Mouse (Mus musculus) gastrocnemius, adult 2 months (tissue): ENCODE measurements around the gene A730009L09Rik. TPM values are rescaled to one million over a fixed set of nuclear protein-coding genes. Genes with fewer than 3 reads are reported as not detected.
A peak's percentile ranks its signal among the peaks of the same experiment; 100 is the strongest.

ENCODE experiments used
- DNase-seq: peaks from one replicate; pipeline ENCODE4 v3.0.0; 2022
- H3K27ac ChIP-seq: fragments of 200-600 bp; 2 replicates; pipeline ENCODE4 v1.8.1; 2022; ENCODE audit warnings: mild to moderate bottlenecking
- H3K4me3 ChIP-seq: fragments of 200-600 bp; 2 replicates; pipeline ENCODE4 v1.8.1; 2022; ENCODE audit warnings: mild to moderate bottlenecking, moderate library complexity
- CTCF ChIP-seq: fragments of 200-600 bp; IDR thresholded peaks from 2 replicates; pipeline ENCODE4 v1.8.1; 2022; ENCODE audit warnings: antibody characterized with exemption, mild to moderate bottlenecking, moderate library complexity
- intact Hi-C: fragments of 180-260 bp; cut with DNase I; formaldehyde crosslinking; loops from one replicate; pipeline ENCODE4 v1.15.1; 2025
- long read RNA-seq, 2 experiments: library from polyadenylated mRNA; stranded (forward); transcript quantifications; one replicate each; pipeline ENCODE4 v2.0.0; 2021
- total RNA-seq, 2 experiments: library from RNA; stranded (reverse); gene quantifications; 2 replicates each; pipeline ENCODE4 v1.2.3; 2021

The A730009L09Rik gene
- total RNA-seq: not detected
- long read RNA-seq, experiment 1: 0 reads
- long read RNA-seq, experiment 2: 0 reads

DNA sequence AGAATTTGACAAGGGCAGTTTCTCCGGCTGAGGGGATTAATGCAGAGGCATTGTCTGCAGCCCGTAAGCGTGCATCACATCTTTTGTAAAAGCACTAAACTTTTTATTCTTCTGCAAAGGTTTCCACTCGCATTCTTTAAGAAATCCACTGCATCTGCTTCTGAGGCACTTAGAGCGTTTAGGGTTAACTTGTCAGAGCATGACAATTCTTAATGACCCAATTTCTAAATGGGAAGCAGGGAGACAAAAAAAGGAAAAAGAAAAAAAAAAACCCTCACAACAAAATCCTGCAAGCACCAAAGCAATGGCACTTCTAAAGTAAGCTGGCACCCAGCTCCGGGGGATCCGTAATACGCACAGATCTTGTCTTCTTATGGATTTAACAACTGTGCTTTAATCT lies at the start of gene A730009L09Rik:
Gene A730009L09Rik, plus strand, starts transcription at position 301 of the 400 bp plus-strand sequence.
- TF ChIP-seq CTCF: no peak
- no peak for DNase-seq
- Histone ChIP-seq H3K27ac (no peak within 1 kb of the TSS), H3K4me3 (no peak within 1 kb of the TSS)
- intact Hi-C loops: no loop called here

GRCm38 (mm10) chr16:84465581-84466165 lies 49.2 kb upstream of the A730009L09Rik start:
- intact Hi-C loops: no loop called here
- H3K4me3 ChIP-seq: no peak overlapping the region
- no peak overlapping the region for H3K27ac ChIP-seq
- no peak for DNase-seq
- no peak for TF ChIP-seq CTCF

GRCm38 (mm10) chr16:84468898-84469297 lies 46.0 kb upstream of the A730009L09Rik start:
- Histone ChIP-seq H3K4me3 (no peak overlapping the region), H3K27ac (no peak overlapping the region)
- peak; percentile 44 for TF ChIP-seq CTCF
- intact Hi-C loops: no loop called here
- DNase-seq: no peak

GRCm38 (mm10) chr16:84469994-84470393 lies 44.9 kb upstream of the A730009L09Rik start:
- DNase-seq: no peak
- no peak overlapping the region for H3K4me3 ChIP-seq
- intact Hi-C loops: no loop called here
- no peak overlapping the region for H3K27ac ChIP-seq
- no peak for TF ChIP-seq CTCF

DNA sequence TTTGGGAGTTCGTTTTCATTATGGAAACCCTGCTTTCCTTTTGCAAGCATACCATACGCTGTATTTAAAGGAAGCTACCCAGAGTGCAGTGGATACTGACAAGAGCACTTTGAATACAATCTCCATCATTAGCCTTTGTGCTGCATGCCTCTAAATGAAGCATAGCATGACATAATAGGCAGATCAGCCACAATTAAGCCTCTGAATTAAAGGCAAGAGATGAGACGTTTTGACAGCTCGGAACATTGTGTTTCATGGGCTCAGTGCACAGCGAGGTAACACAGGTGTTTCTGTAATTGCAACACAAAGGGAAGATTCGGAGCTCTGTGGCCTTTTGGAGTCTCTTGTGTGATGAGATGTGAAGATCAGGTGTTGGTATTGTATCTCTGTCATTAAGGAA lies 41.5 kb upstream of the A730009L09Rik start:
- no peak for DNase-seq
- no peak overlapping the region for H3K4me3 ChIP-seq
- intact Hi-C loops: no loop called here
- no peak for TF ChIP-seq CTCF
- no peak overlapping the region for H3K27ac ChIP-seq

DNA sequence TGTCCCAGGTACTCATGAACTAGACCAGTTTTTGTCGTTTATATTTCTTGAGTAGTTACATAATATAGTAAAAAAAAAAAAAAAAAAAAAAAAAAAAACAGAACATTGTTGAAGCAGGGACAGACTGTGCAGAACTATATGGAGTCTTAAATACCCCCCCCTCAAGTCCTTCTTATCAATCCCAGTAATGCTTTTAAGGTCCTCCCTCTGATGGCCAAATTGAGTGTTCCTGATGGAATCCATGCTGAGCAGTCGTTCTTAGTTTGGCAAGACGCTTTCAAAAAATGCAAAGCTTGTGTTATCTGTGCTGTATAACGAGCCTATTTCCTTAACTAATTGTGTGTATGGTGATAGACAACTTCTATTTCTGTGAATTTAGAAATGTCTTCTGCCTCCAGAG lies 40.2 kb upstream of the A730009L09Rik start:
- TF ChIP-seq CTCF: no peak
- H3K4me3 ChIP-seq: no peak overlapping the region
- intact Hi-C loops: no loop called here
- H3K27ac ChIP-seq: no peak overlapping the region
- DNase-seq: no peak

DNA sequence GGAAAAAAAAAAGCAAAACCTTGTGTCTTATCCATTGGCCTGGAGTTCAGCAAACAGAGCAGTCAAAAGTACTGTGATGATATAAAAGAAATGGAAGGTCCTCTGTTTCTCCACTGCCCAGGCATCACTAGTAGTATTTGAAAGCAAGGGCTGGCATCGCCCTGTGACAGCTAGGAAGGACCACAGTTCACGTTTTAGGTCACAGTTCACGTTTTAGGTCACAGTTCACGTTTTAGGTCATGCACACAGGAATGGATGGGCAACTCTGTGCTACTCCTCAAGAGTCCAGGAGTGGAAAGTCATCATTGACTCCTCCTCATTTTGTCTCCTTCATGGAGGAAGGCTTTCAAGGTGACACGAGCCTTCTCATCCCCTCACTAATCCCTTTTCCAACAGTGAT lies 38.0 kb upstream of the A730009L09Rik start:
- TF ChIP-seq CTCF: no peak
- Histone ChIP-seq H3K27ac (no peak overlapping the region), H3K4me3 (no peak overlapping the region)
- intact Hi-C loops: no loop called here
- DNase-seq: no peak

- TF ChIP-seq CTCF: no peak
- H3K4me3 ChIP-seq: no peak overlapping the region
- no peak for DNase-seq
- intact Hi-C loops: no loop called here
- H3K27ac ChIP-seq: no peak overlapping the region
Observed at GRCm38 (mm10) chr16:84477528-84477927, 37.4 kb upstream of the A730009L09Rik start.

DNA sequence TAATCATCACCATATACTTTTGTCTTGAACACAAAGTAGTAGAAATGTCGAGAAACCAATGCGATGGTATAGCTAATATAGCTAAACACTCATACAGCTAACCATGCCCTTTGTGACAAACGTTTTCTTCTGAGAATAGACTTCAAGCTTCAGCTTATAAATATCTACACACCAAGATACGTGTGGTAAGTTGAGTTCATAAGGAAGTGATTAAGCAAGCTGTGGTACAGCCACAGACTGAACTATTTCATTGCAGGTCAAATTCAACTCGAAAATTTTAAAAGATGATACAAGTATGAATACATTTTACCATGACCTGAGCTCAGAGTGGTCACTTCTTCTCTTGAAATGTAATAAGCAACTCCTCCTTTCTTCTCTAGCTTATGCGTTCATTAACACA lies 37.0 kb upstream of the A730009L09Rik start:
- intact Hi-C loops: no loop called here

GRCm38 (mm10) chr16:84485931-84486330 lies 29.0 kb upstream of the A730009L09Rik start:
- Histone ChIP-seq H3K27ac (no peak overlapping the region), H3K4me3 (no peak overlapping the region)
- intact Hi-C loops: no loop called here
- DNase-seq: no peak
- no peak for TF ChIP-seq CTCF

More for the DNA sequence above, 37.0 kb upstream of the A730009L09Rik start:
- Histone ChIP-seq H3K27ac (no peak overlapping the region), H3K4me3 (no peak overlapping the region)
- DNase-seq: no peak
- no peak for TF ChIP-seq CTCF

DNA sequence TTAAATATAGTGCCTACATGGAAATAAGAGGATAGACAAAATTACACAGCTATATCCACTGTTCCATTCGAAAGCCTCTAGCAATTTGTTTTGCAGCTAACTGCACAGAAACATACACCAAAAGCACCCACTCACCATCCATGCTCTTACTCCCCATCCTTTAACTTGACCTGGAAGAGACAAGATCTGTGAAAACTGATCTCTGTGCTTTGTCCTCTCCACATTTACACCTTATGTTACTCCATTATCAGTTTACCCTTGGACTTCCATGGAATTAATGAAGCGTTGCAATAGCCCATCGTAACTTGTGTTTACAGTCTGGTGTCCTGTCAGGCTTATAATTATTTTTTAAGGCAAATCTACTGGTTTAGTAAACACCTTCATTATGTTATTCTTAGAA lies 20.1 kb upstream of the A730009L09Rik start:
- intact Hi-C loops: no loop called here

DNA sequence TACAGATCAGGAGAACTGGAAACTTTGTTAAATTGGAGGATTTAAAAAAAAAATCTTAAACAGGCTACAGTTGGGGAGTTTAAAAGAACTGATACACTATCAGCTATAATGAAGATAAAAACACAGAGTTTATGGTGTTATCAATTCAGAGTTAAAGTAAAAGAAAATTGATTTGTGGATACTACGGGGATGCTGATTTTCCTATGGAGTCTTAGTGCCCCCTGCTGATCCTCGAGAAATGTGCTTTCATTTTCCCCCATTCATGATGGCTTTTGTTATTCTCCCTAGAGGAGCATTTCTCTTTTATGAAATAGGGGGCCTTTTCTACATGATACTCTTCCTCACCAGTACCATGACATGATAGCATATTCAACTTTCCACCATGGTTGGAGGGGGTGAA lies 19.5 kb upstream of the A730009L09Rik start:
- peak; percentile 54 for TF ChIP-seq CTCF
- intact Hi-C loops: no loop called here
- no peak for DNase-seq

More for the DNA sequence above, 20.1 kb upstream of the A730009L09Rik start:
- DNase-seq: no peak
- Histone ChIP-seq H3K4me3 (no peak overlapping the region), H3K27ac (no peak overlapping the region)
- TF ChIP-seq CTCF: no peak

GRCm38 (mm10) chr16:84507681-84508080 lies 7.2 kb upstream of the A730009L09Rik start:
- DNase-seq: no peak
- Histone ChIP-seq H3K27ac (no peak overlapping the region), H3K4me3 (no peak overlapping the region)
- TF ChIP-seq CTCF: no peak
- intact Hi-C loops: no loop called here

More for the DNA sequence above, 19.5 kb upstream of the A730009L09Rik start:
- H3K27ac ChIP-seq: no peak overlapping the region
- no peak overlapping the region for H3K4me3 ChIP-seq

- intact Hi-C loops: no loop called here
- DNase-seq: peak; percentile 25
- peak overlapping the region; percentile 35 for H3K4me3 ChIP-seq
- no peak overlapping the region for H3K27ac ChIP-seq
- TF ChIP-seq CTCF: no peak
Observed at GRCm38 (mm10) chr16:84521975-84522635, 7.2 kb downstream of the A730009L09Rik start.
